Mouse (Mus musculus) heart, embryonic 13.5 days (tissue): Measurements from ENCODE around the gene Mcpt8. TPM values are rescaled to one million over a fixed set of nuclear protein-coding genes. Genes with fewer than 3 reads are reported as not detected.

ENCODE experiments used
- microRNA-seq: library from miRNA; unstranded; fragments of <30 nt; microRNA quantifications from one replicate; pipeline ENCODE4, GENCODE M21; 2016
- polyA plus RNA-seq: library from polyadenylated mRNA; unstranded; fragments of >200 nt; fragmentation: Nextera tagmentation; extraction: Ambion mirVana; gene quantifications from 2 replicates; pipeline ENCODE4 v1.2.1, GENCODE M21; 2015

Mcpt8 gene
- polyA plus RNA-seq, 1 experiment from 2014 or later, result not detected

Small RNA genes within 50 kb of the gene (microRNA-seq; reads per million reads assigned to microRNA genes)
- gene Mir6949, result not detected

Other genes starting within 250 kb of the Mcpt8 start
- gene Nynrin, start 231.3 kb downstream of the Mcpt8 start, polyA plus RNA-seq, result 16.5 and 18.2 TPM in 2 replicates
- gene Cbln3, start 200.9 kb downstream of the Mcpt8 start, polyA plus RNA-seq, result 0.27 and 0.31 TPM in 2 replicates
- 9.5 and 9.8 TPM in 2 replicates for gene Khnyn, start 200.3 kb downstream of the Mcpt8 start, polyA plus RNA-seq
- gene Sdr39u1, start 185.0 kb downstream of the Mcpt8 start, polyA plus RNA-seq, result 48.2 and 51.6 TPM in 2 replicates
- gene Cma1, start 140.6 kb downstream of the Mcpt8 start, polyA plus RNA-seq, result 0.78 and 0.86 TPM in 2 replicates
- gene Cma2, start 134.3 kb downstream of the Mcpt8 start, polyA plus RNA-seq, result not detected in 2 replicates
- not detected in 2 replicates for gene Mcpt1, start 67.3 kb downstream of the Mcpt8 start, polyA plus RNA-seq
- not detected in 2 replicates for gene Mcpt9, start 54.8 kb downstream of the Mcpt8 start, polyA plus RNA-seq
- not detected in 2 replicates for gene Mcpt2, start 43.2 kb downstream of the Mcpt8 start, polyA plus RNA-seq
- 0.35 and 0.48 TPM in 2 replicates for gene Mcpt4, start 23.0 kb downstream of the Mcpt8 start, polyA plus RNA-seq
- 0.33 and 0.64 TPM in 2 replicates for gene Ctsg, start 17.3 kb upstream of the Mcpt8 start, polyA plus RNA-seq
- gene Gzme, start 35.4 kb upstream of the Mcpt8 start, polyA plus RNA-seq, result not detected in 2 replicates
- gene Gzmd, start 47.3 kb upstream of the Mcpt8 start, polyA plus RNA-seq, result not detected in 2 replicates
- not detected in 2 replicates for gene Gzmg, start 74.3 kb upstream of the Mcpt8 start, polyA plus RNA-seq
- not detected in 2 replicates for gene Gzmn, start 89.3 kb upstream of the Mcpt8 start, polyA plus RNA-seq
- not detected in 2 replicates for gene Gzmf, start 126.1 kb upstream of the Mcpt8 start, polyA plus RNA-seq
- not detected in 2 replicates for gene Gzmc, start 149.4 kb upstream of the Mcpt8 start, polyA plus RNA-seq
- 0.23 TPM in 1 of 2 replicates, not detected in the other for gene Gzmb, start 177.0 kb upstream of the Mcpt8 start, polyA plus RNA-seq